Comparison of ENCODE assay signal across 7 mouse cellular contexts in the genomic region with DNA sequence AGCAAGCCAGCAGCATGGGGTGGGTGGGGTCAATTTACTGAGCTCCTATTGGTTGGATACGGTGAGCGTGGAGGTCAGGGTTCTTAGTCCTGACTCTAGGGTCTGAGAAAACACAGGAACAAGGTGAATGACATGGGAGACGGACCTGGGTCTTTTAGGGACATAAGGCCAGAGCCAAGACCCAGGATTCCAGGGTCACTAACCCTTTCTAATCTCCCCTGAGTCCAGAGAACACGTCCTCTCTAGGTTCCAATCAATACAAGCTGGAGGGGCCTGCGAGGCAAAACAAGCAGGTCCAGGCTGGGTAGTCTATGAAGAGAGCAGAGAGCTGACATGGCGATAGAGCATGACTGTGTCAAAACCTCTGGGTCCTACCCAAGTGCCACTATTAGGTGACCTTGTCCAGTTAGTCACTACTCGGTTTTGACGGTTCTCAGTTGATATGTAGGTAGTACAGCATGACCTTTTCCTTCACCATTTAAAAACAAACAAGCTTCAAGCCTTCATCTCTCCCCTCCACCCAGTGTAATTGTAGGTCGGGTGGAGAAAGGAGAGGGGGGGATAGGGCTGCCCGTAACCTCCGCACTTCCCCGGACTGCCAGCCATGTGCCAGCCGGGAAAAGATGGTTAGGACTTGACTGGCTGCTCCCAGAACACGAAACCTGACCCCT. TPM values are rescaled to one million over a fixed set of nuclear protein-coding genes. Genes with fewer than 3 reads are reported as not detected.
DNase-seq lines count a peak whose midpoint lies in the region; ATAC-seq and TF ChIP-seq lines count a peak whose summit lies in the region.

No protein-coding gene starts in this region.

- no peak for TF ChIP-seq CTCF in E14TG2a.4 (conservative IDR thresholded peaks at IDR 0.05; ENCODE audit: low read length)

- peak; percentile 33 for ATAC-seq in kidney, embryonic 15.5 days (replicated peaks; ENCODE audit: low FRiP score)

- H3K27ac ChIP-seq in heart, embryonic 10.5 days: peak overlapping the region; percentile 90
- peak overlapping the region; percentile 15; the same call in 1 of the 2 replicates for H3K27ac ChIP-seq in kidney, embryonic 15.5 days

- H3K36me3 ChIP-seq in E14TG2a.4 (ENCODE audit: insufficient read depth, low read length): peaks cover 36% of the 10 kb centered on the region
- peaks cover 37% of the 10 kb centered on the region for H3K36me3 ChIP-seq in heart, embryonic 10.5 days
- no peaks in the 10 kb centered on the region for H3K36me3 ChIP-seq in kidney, embryonic 15.5 days

- WGBS in heart, embryonic 10.5 days: 5% methylated on average over 14 of the region's 14 CpGs
- 14% methylated on average over 14 of the region's 14 CpGs for WGBS in kidney, embryonic 15.5 days

- H3K9ac ChIP-seq in kidney, embryonic 15.5 days: peak overlapping the region; percentile 35; the same call in 1 of the 2 replicates

- DNase-seq in adrenal gland, adult 18-20 months (ENCODE audit: low spot score in 2 of 2): peak; percentile 34 to 41
- DNase-seq in heart, embryonic 10.5 days (ENCODE audit: low spot score): no peak
- DNase-seq in neural tube, embryonic 10.5 days (ENCODE audit: extremely low spot score, low spot score): peak; percentile 19
- no peak for DNase-seq in layer of hippocampus, postnatal 25 days (ENCODE audit: extremely low spot score in 1 of 2, low spot score in 1 of 2)
- DNase-seq in left cerebral cortex, postnatal 10 days (ENCODE audit: extremely low spot score in 1 of 2, low spot score in 2 of 2): no peak

- intact Hi-C loops in left cerebral cortex, postnatal 10 days (cut with DNase I): no loop called here

- peaks cover 28% of the 10 kb centered on the region for H3K27me3 ChIP-seq in E14TG2a.4 (ENCODE audit: insufficient read depth, low read length)
- peaks cover 12% of the 10 kb centered on the region; the same call in 1 of the 2 replicates for H3K27me3 ChIP-seq in heart, embryonic 10.5 days (ENCODE audit: insufficient read depth, poor library complexity, severe bottlenecking)
- H3K27me3 ChIP-seq in kidney, embryonic 15.5 days: 0 out of 2 replicates have a peak, but pooled peaks cover 3% of the 10 kb centered on the region

- peaks cover 47% of the 10 kb centered on the region for H3K4me1 ChIP-seq in E14TG2a.4 (replicated peaks; ENCODE audit: low read depth, low read length)
- peaks cover 32% of the 10 kb centered on the region for H3K4me1 ChIP-seq in heart, embryonic 10.5 days
- H3K4me1 ChIP-seq in kidney, embryonic 15.5 days: peaks cover 28% of the 10 kb centered on the region

- peak overlapping the region; percentile 83 for H3K4me3 ChIP-seq in E14TG2a.4 (replicated peaks; ENCODE audit: low read length)
- peak overlapping the region; percentile 77 for H3K4me3 ChIP-seq in heart, embryonic 10.5 days
- peak overlapping the region; percentile 49 for H3K4me3 ChIP-seq in kidney, embryonic 15.5 days (replicated peaks)

- peak overlapping the region; percentile 87 for H3K4me2 ChIP-seq in kidney, embryonic 15.5 days

- peaks cover 9% of the 10 kb centered on the region; the same call in 1 of the 2 replicates for H3K9me3 ChIP-seq in E14TG2a.4 (ENCODE audit: low read length)
- H3K9me3 ChIP-seq in heart, embryonic 10.5 days: no peaks in the 10 kb centered on the region
- no peaks in the 10 kb centered on the region for H3K9me3 ChIP-seq in kidney, embryonic 15.5 days (replicated peaks)

RNA-seq across cellular contexts. Expression of a gene that starts 1.4 kb away (rescaled TPM):
- 100 to 1,000 TPM; 256 to 257 TPM for total RNA-seq in adrenal gland, adult 18-20 months (2021)
- polyA plus RNA-seq in heart, embryonic 10.5 days (2016; fragmentation: Nextera tagmentation; extraction: Ambion mirVana): 92.7 and 155 TPM in 2 replicates
- 39.0 and 46.3 TPM in 2 replicates for polyA plus RNA-seq in kidney, embryonic 15.5 days (2015; fragmentation: Nextera tagmentation; extraction: Ambion mirVana)
- 100 to 1,000 TPM; 823 to 845 TPM for total RNA-seq in layer of hippocampus, postnatal 25 days (2021)
- total RNA-seq in left cerebral cortex, postnatal 10 days (2021): 100 to 1,000 TPM; 337 to 367 TPM

RNA-seq across cellular contexts. Expression of a gene that starts 5.7 kb away (rescaled TPM):
- not detected for total RNA-seq in adrenal gland, adult 18-20 months (2021)
- not detected in 2 replicates for polyA plus RNA-seq in heart, embryonic 10.5 days (2016; fragmentation: Nextera tagmentation; extraction: Ambion mirVana)
- polyA plus RNA-seq in kidney, embryonic 15.5 days (2015; fragmentation: Nextera tagmentation; extraction: Ambion mirVana): not detected in 2 replicates
- not detected for total RNA-seq in layer of hippocampus, postnatal 25 days (2021)
- not detected for total RNA-seq in left cerebral cortex, postnatal 10 days (2021)

RNA-seq across cellular contexts. Expression of a gene that starts 10.0 kb away (rescaled TPM):
- not detected for total RNA-seq in adrenal gland, adult 18-20 months (2021)
- polyA plus RNA-seq in heart, embryonic 10.5 days (2016; fragmentation: Nextera tagmentation; extraction: Ambion mirVana): not detected in 2 replicates
- not detected in 2 replicates for polyA plus RNA-seq in kidney, embryonic 15.5 days (2015; fragmentation: Nextera tagmentation; extraction: Ambion mirVana)
- not detected for total RNA-seq in layer of hippocampus, postnatal 25 days (2021)
- total RNA-seq in left cerebral cortex, postnatal 10 days (2021): not detected

RNA-seq across cellular contexts. Expression of a gene that starts 19.8 kb away (rescaled TPM):
- total RNA-seq in adrenal gland, adult 18-20 months (2021): 1 to 10 TPM in 1 of 2 experiments, under 1 TPM in 1; 0.56 to 1.3 TPM
- polyA plus RNA-seq in heart, embryonic 10.5 days (2016; fragmentation: Nextera tagmentation; extraction: Ambion mirVana): 0.53 and 0.63 TPM in 2 replicates
- 0.48 and 0.53 TPM in 2 replicates for polyA plus RNA-seq in kidney, embryonic 15.5 days (2015; fragmentation: Nextera tagmentation; extraction: Ambion mirVana)
- total RNA-seq in layer of hippocampus, postnatal 25 days (2021): 1 to 10 TPM; 4.8 to 6.6 TPM
- total RNA-seq in left cerebral cortex, postnatal 10 days (2021): 1 to 10 TPM; 3.6 to 4.5 TPM

RNA-seq across cellular contexts. Expression of a gene that starts 27.9 kb away (rescaled TPM):
- 10 to 100 TPM; 30.5 to 36.3 TPM for total RNA-seq in adrenal gland, adult 18-20 months (2021)
- 40.0 and 45.1 TPM in 2 replicates for polyA plus RNA-seq in heart, embryonic 10.5 days (2016; fragmentation: Nextera tagmentation; extraction: Ambion mirVana)
- polyA plus RNA-seq in kidney, embryonic 15.5 days (2015; fragmentation: Nextera tagmentation; extraction: Ambion mirVana): 54.7 and 60.3 TPM in 2 replicates
- total RNA-seq in layer of hippocampus, postnatal 25 days (2021): 10 to 100 TPM; 25.2 to 38.9 TPM
- total RNA-seq in left cerebral cortex, postnatal 10 days (2021): 10 to 100 TPM; 35.5 to 42.4 TPM

Comparison
In these comparisons a context has a peak if more than half of its experiments do, and no peak if none do; other contexts are left out.
1. DNase-seq: peak in adrenal gland, adult 18-20 months (2 of 2) and neural tube, embryonic 10.5 days (single experiment); none in heart, embryonic 10.5 days (single experiment), layer of hippocampus, postnatal 25 days (0 of 2) and left cerebral cortex, postnatal 10 days (0 of 2).
2. Peak in every context shown above with its lines, with median percentiles within 50 percentile points of each other: H3K4me3 ChIP-seq.